Mouse (Mus musculus) CH12.LX (cell line): ENCODE data around the gene Sfxn5. TPM values are rescaled to one million over a fixed set of nuclear protein-coding genes. Genes with fewer than 3 reads are reported as not detected.

ENCODE experiments used
- DNase-seq: peaks from one replicate; pipeline ENCODE4 v3.0.0-alpha.2; 2013; ENCODE audit errors: extremely low read depth
- H3K27ac ChIP-seq: 2 replicates; pipeline ENCODE4 v1.5.1; 2012; ENCODE audit warnings: low read depth, mild to moderate bottlenecking, control low read depth, moderate library complexity; ENCODE audit not compliant: insufficient read depth
- H3K27me3 ChIP-seq: replicated peaks from 2 replicates; pipeline ENCODE3; 2012; ENCODE audit warnings: inconsistent platforms
- H3K36me3 ChIP-seq, 2 experiments: replicated peaks in 1 of 2; 2 replicates each; pipeline versions ENCODE3 to v1.6.1; 2012; ENCODE audit warnings: inconsistent platforms in 1 of 2, low read length in 1 of 2, mild to moderate bottlenecking in 1 of 2, mixed read lengths in 1 of 2, moderate library complexity in 1 of 2; ENCODE audit not compliant: control insufficient read depth in 1 of 2, insufficient read depth in 1 of 2
- H3K4me1 ChIP-seq, 2 experiments: 2 replicates each; pipeline ENCODE4 v1.6.1; 2012; ENCODE audit warnings: inconsistent platforms in 1 of 2, moderate library complexity in 1 of 2; ENCODE audit not compliant: insufficient read depth in 2 of 2, control insufficient read depth in 1 of 2
- H3K4me2 ChIP-seq: 2 replicates; pipeline ENCODE4 v1.6.1; 2012; ENCODE audit warnings: low read depth, mild to moderate bottlenecking, control low read depth; ENCODE audit not compliant: poor library complexity, insufficient read depth, severe bottlenecking
- H3K4me3 ChIP-seq, 3 experiments: fragments of 150-350 bp in 1 of 3; sonication (generic) in 1 of 3; replicated peaks in 1 of 3; 2 replicates each; pipeline versions ENCODE3 to v1.5.1; 2011 to 2012; ENCODE audit warnings: low read depth in 2 of 3, low read length in 2 of 3, mild to moderate bottlenecking in 2 of 3, moderate library complexity in 2 of 3, control low read depth in 1 of 3, improper control_type of control experiment in 1 of 3, inconsistent platforms in 1 of 3, mixed read lengths in 1 of 3; ENCODE audit not compliant: poor library complexity in 1 of 3
- H3K79me2 ChIP-seq: replicated peaks from 2 replicates; pipeline ENCODE4 v1.6.1; 2012; ENCODE audit warnings: mild to moderate bottlenecking, moderate library complexity; ENCODE audit not compliant: control insufficient read depth, poor library complexity, insufficient read depth, severe bottlenecking; ENCODE audit errors: extremely low read depth
- H3K9ac ChIP-seq: 2 replicates; pipeline ENCODE4 v1.6.1; 2012; ENCODE audit warnings: low read depth, mild to moderate bottlenecking, control low read depth, moderate library complexity; ENCODE audit not compliant: insufficient read depth
- H3K9me3 ChIP-seq: replicated peaks from 2 replicates; pipeline ENCODE3; 2012; ENCODE audit warnings: low read length, inconsistent platforms, mixed read lengths
- BHLHE40 ChIP-seq: IDR thresholded peaks from 2 replicates; pipeline ENCODE4 v1.6.1; 2011; ENCODE audit warnings: mild to moderate bottlenecking, low read depth, low read length, improper control_type of control experiment
- CHD2 ChIP-seq: IDR thresholded peaks from 2 replicates; pipeline ENCODE4 v1.6.1; 2011; ENCODE audit warnings: low read length, improper control_type of control experiment
- CTCF ChIP-seq, 2 experiments: IDR thresholded peaks in 1 of 2; conservative IDR thresholded peaks in 1 of 2; 2 replicates each; pipeline ENCODE4 v1.5.1; 2011 to 2012; ENCODE audit warnings: low read depth in 2 of 2, low read length in 2 of 2, improper control_type of control experiment in 1 of 2, inconsistent platforms in 1 of 2, mild to moderate bottlenecking in 1 of 2, moderate library complexity in 1 of 2
- ELF1 ChIP-seq: IDR thresholded peaks from 2 replicates; pipeline ENCODE4 v1.6.1; 2014; ENCODE audit warnings: low read depth, mild to moderate bottlenecking, inconsistent platforms, low read length, improper control_type of control experiment
- JUND ChIP-seq: conservative IDR thresholded peaks from 2 replicates; pipeline ENCODE4 v1.6.1; 2011; ENCODE audit warnings: low read depth, low read length, improper control_type of control experiment
- KAT2A ChIP-seq: IDR thresholded peaks from 2 replicates; pipeline ENCODE4 v1.6.1; 2012; ENCODE audit warnings: low read length, improper control_type of control experiment, inconsistent platforms; ENCODE audit not compliant: insufficient replicate concordance
- MAFK ChIP-seq: IDR thresholded peaks from 2 replicates; pipeline ENCODE4 v1.6.1; 2011; ENCODE audit warnings: low read length, improper control_type of control experiment; ENCODE audit not compliant: insufficient replicate concordance
- MEF2A ChIP-seq: IDR thresholded peaks from 2 replicates; pipeline ENCODE4 v1.6.1; 2014; ENCODE audit warnings: low read depth, mild to moderate bottlenecking, inconsistent platforms, low read length, improper control_type of control experiment, borderline replicate concordance
- NELFE ChIP-seq: IDR thresholded peaks from 2 replicates; pipeline ENCODE4 v1.6.1; 2011; ENCODE audit warnings: low read depth, low read length, improper control_type of control experiment
- POLR2AphosphoS2 ChIP-seq: IDR thresholded peaks from 2 replicates; pipeline ENCODE4 v1.6.1; 2011; ENCODE audit warnings: low read depth, low read length, improper control_type of control experiment
- SIN3A ChIP-seq: IDR thresholded peaks from 2 replicates; pipeline ENCODE4 v1.6.1; 2012; ENCODE audit warnings: low read length, improper control_type of control experiment, inconsistent platforms
- SMC3 ChIP-seq: IDR thresholded peaks from 2 replicates; pipeline ENCODE4 v1.6.1; 2011; ENCODE audit warnings: low read depth, low read length, improper control_type of control experiment
- TBP ChIP-seq: conservative IDR thresholded peaks from 2 replicates; pipeline ENCODE4 v1.6.1; 2011; ENCODE audit warnings: low read depth, low read length, improper control_type of control experiment
- USF2 ChIP-seq: conservative IDR thresholded peaks from 2 replicates; pipeline ENCODE4 v1.6.1; 2011; ENCODE audit warnings: low read depth, low read length, improper control_type of control experiment
- ZC3H11A ChIP-seq: IDR thresholded peaks from 2 replicates; pipeline ENCODE4 v1.6.1; 2012; ENCODE audit warnings: low read depth, mild to moderate bottlenecking, inconsistent platforms, low read length, improper control_type of control experiment
- dilution Hi-C: fragments of 300-500 bp; cut with MboI; formaldehyde crosslinking; loops from 2 replicates; pipeline ENCODE4 v1.14.3; 2020; ENCODE audit warnings: low sequenced_read_pairs; ENCODE audit not compliant: extremely low pct_unique_long_range_greater_than_20kb, extremely low pct_ligation_motif_present
- in situ Hi-C: fragments of 300-500 bp; cut with MboI; formaldehyde crosslinking; loops from 3 replicates; pipeline ENCODE4 v1.14.3; 2019; ENCODE audit warnings: low sequenced_read_pairs, low pct_ligation_motif_present, low pct_unique_long_range_greater_than_20kb, mixed read lengths
- polyA plus RNA-seq: library from polyadenylated mRNA; unstranded; fragments of >175 nt; gene quantifications from 2 replicates; pipeline ENCODE4 v1.2.1, GENCODE M21; 2012; ENCODE audit warnings: low read depth; ENCODE audit not compliant: insufficient read length
- total RNA-seq, 2 experiments: library from RNA; depleted of rRNA; stranded (reverse); fragments of 300-350 nt in 1 of 2; fragments of >200 nt in 1 of 2; gene quantifications; 2 replicates each; pipeline ENCODE4 v1.2.3; 2012 to 2014

The Sfxn5 gene
- total and polyA plus RNA-seq, 3 experiments: 0.55 to 0.93 (median 0.66) TPM

- Histone ChIP-seq H3K79me2 (no peaks in the 10 kb centered on the region), H3K27me3 (no peaks in the 10 kb centered on the region), H3K4me3 (no peak overlapping the region), H3K9me3 (no peaks in the 10 kb centered on the region), H3K27ac (no peak overlapping the region), H3K9ac (no peak overlapping the region), H3K36me3 (no peaks in the 10 kb centered on the region), H3K4me1 (no peaks in the 10 kb centered on the region; a peak in 1 of 4 replicates), H3K4me2 (no peak overlapping the region)
- dilution Hi-C loops (no loop called here), in situ Hi-C loops (loop anchor here (10.0 kb wide), 1 partner anchor 94 kb away; no protein-coding TSS in a partner anchor)
- DNase-seq: peak; percentile 50
- TF ChIP-seq CTCF (conservative IDR thresholded peaks at IDR 0.05 in 1 of 2, IDR thresholded peaks at IDR 0.05 in 1 of 2; ENCODE audit: low read depth in 2 of 2, low read length in 2 of 2) (peak; percentile 92 to 93), SIN3A (no peak), SMC3 (peak; percentile 58; the same call in 1 of the 2 replicates)
Observed at GRCm38 (mm10) chr6:85239044-85239489, 94.2 kb downstream of the Sfxn5 start.

GRCm38 (mm10) chr6:85237595-85238337 lies 95.5 kb downstream of the Sfxn5 start:
- H3K79me2 ChIP-seq: no peaks in the 10 kb centered on the region
- dilution Hi-C loops: no loop called here
- no peaks in the 10 kb centered on the region for H3K27me3 ChIP-seq
- TF ChIP-seq SMC3: no peak
- no peak for TF ChIP-seq USF2
- TF ChIP-seq CHD2: no peak
- TF ChIP-seq MEF2A: no peak
- no peak for TF ChIP-seq SIN3A
- no peak for TF ChIP-seq ZC3H11A
- TF ChIP-seq ELF1: no peak
- TF ChIP-seq NELFE: no peak
- no peak for TF ChIP-seq BHLHE40
- no peak for TF ChIP-seq MAFK
- no peak for TF ChIP-seq POLR2AphosphoS2
- no peak for TF ChIP-seq TBP
- no peak for TF ChIP-seq JUND
- TF ChIP-seq KAT2A: no peak
- TF ChIP-seq, all 38 proteins: peak for 0
- DNase-seq: no peak
- H3K4me1 ChIP-seq: no peaks in the 10 kb centered on the region; a peak in 1 of 4 replicates
- H3K4me3 ChIP-seq: no peak overlapping the region
- no peaks in the 10 kb centered on the region for H3K36me3 ChIP-seq
- no peak overlapping the region for H3K27ac ChIP-seq
- H3K9me3 ChIP-seq: no peaks in the 10 kb centered on the region
- in situ Hi-C loops: loop anchor here (10.0 kb wide), 1 partner anchor 93 kb away; no protein-coding TSS in a partner anchor
- H3K9ac ChIP-seq: no peak overlapping the region
- H3K4me2 ChIP-seq: no peak overlapping the region
